Mouse (Mus musculus): ENCODE results near the gene Reep3. TPM values are rescaled to one million over a fixed set of nuclear protein-coding genes. Genes with fewer than 3 reads are reported as not detected.

The Reep3 gene
- polyA plus RNA-seq, 1 experiment, result 9.0 TPM

GRCm38 (mm10) chr10:67039001-67039400, 57.7 kb downstream of the Reep3 start:
- no peaks in the 10 kb centered on the region for H3K27me3 ChIP-seq (ENCODE audit: control insufficient read depth, insufficient read depth, low read length)
- no peak overlapping the region for H3K4me3 ChIP-seq (ENCODE audit: extremely low read depth, insufficient read depth, insufficient read length)
- 95% methylated on average over 17 of the region's 17 CpGs for WGBS
- TF ChIP-seq CTCF (IDR thresholded peaks at IDR 0.05; ENCODE audit: extremely low read depth, insufficient read depth, insufficient read length, insufficient replicate concordance) (no peak), POLR2A (IDR thresholded peaks at IDR 0.05; ENCODE audit: low read depth, low read length) (no peak)
- no peak overlapping the region for H3K27ac ChIP-seq (ENCODE audit: insufficient read depth, low read length)
- no peaks in the 10 kb centered on the region for H3K36me3 ChIP-seq (ENCODE audit: control insufficient read depth, insufficient read depth, low read length)
- DNase-seq (ENCODE audit: low read depth in 1 of 2, low spot score in 2 of 2), result no peak
- peaks cover 8% of the 10 kb centered on the region; the same call in 1 of the 2 replicates for H3K4me1 ChIP-seq (ENCODE audit: control insufficient read depth, insufficient read depth, insufficient read length)

GRCm38 (mm10) chr10:67036542-67036941, 60.2 kb downstream of the Reep3 start:
- Histone ChIP-seq H3K27me3 (ENCODE audit: control insufficient read depth, insufficient read depth, low read length) (no peaks in the 10 kb centered on the region), H3K4me3 (ENCODE audit: extremely low read depth, insufficient read depth, insufficient read length) (no peak overlapping the region), H3K27ac (ENCODE audit: insufficient read depth, low read length) (peak overlapping the region; percentile 19; the same call in 1 of the 2 replicates), H3K36me3 (ENCODE audit: control insufficient read depth, insufficient read depth, low read length) (peaks cover 1% of the 10 kb centered on the region; the same call in 1 of the 2 replicates), H3K4me1 (ENCODE audit: control insufficient read depth, insufficient read depth, insufficient read length) (no peaks in the 10 kb centered on the region)
- WGBS, result 82% methylated on average over 10 of the region's 10 CpGs
- TF ChIP-seq CTCF (IDR thresholded peaks at IDR 0.05; ENCODE audit: extremely low read depth, insufficient read depth, insufficient read length, insufficient replicate concordance) (no peak), POLR2A (IDR thresholded peaks at IDR 0.05; ENCODE audit: low read depth, low read length) (no peak)
- DNase-seq (ENCODE audit: low read depth in 1 of 2, low spot score in 2 of 2), result no peak

DNA sequence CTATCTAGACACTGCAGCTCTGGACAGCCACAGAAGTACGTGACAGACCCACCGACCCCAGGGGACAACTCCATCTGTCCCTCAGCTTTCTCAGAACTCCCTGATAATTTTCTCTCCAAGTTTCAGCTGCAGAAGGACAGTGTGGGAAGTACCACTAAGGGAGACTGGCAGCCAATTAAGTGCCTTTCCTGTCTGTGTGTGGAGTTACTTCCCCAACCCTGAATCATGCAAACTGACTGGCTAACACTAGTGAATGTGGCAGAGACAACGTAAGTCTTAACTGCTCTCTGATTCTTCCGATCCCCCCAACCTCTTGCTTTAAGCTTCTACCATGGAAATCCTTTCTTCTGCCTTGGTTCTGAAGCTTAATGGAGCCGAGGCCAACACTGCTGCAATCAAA, 60.6 kb downstream of the Reep3 start:
- WGBS, result 49% methylated on average over 5 of the region's 5 CpGs
- H3K27me3 ChIP-seq (ENCODE audit: control insufficient read depth, insufficient read depth, low read length), result no peaks in the 10 kb centered on the region
- DNase-seq (ENCODE audit: low read depth in 1 of 2, low spot score in 2 of 2), result no peak
- peak overlapping the region; percentile 19; the same call in 1 of the 2 replicates for H3K27ac ChIP-seq (ENCODE audit: insufficient read depth, low read length)
- no peaks in the 10 kb centered on the region for H3K4me1 ChIP-seq (ENCODE audit: control insufficient read depth, insufficient read depth, insufficient read length)
- no peak overlapping the region for H3K4me3 ChIP-seq (ENCODE audit: extremely low read depth, insufficient read depth, insufficient read length)
- peaks cover 1% of the 10 kb centered on the region; the same call in 1 of the 2 replicates for H3K36me3 ChIP-seq (ENCODE audit: control insufficient read depth, insufficient read depth, low read length)
- TF ChIP-seq CTCF (IDR thresholded peaks at IDR 0.05; ENCODE audit: extremely low read depth, insufficient read depth, insufficient read length, insufficient replicate concordance) (no peak), POLR2A (IDR thresholded peaks at IDR 0.05; ENCODE audit: low read depth, low read length) (no peak)

DNA sequence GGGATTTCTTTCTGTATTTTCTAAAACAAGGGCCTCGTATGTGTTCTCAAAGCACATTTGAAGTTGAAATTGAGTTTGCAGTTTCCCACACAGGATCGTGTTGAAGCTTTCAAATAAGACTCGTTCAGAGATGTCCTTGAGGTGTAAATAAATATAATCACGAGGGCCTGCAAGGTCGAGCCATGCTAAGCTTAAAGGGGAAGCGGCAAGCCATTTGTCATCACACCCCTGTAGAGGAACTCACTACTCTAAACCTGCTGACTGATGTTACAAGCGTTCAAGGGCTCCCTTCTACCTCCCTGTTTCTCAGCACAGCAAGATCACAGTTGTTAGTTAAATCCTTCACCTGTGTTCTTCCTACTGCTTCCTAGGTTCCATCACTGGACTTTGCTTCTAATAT, 65.6 kb downstream of the Reep3 start:
- 64% methylated on average over 7 of the region's 7 CpGs for WGBS

DNA sequence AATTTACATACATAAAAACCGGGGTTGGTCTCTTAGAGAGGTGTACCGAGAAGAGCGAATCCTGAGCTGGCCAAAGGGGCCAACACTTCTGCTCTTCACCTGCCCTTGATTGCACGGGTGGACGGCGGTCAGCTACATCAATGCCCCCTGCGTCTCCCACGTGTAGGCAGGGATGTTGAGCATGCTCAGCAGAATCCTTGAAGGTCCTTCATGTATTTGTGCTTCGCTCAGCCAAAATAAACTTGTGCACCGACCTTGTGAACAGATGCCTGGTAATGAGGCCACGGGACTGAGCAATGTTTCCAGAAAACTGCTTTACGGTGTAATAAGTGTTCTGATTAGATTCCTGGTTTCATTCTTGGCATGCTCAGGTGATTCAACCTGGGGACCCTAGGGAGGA, 67.4 kb downstream of the Reep3 start:
- H3K36me3 ChIP-seq (ENCODE audit: control insufficient read depth, insufficient read depth, low read length), result peaks cover 3% of the 10 kb centered on the region
- 89% methylated on average over 12 of the region's 12 CpGs for WGBS
- no peak overlapping the region for H3K27ac ChIP-seq (ENCODE audit: insufficient read depth, low read length)
- TF ChIP-seq POLR2A (IDR thresholded peaks at IDR 0.05; ENCODE audit: low read depth, low read length), result no peak
- TF ChIP-seq CTCF (IDR thresholded peaks at IDR 0.05; ENCODE audit: extremely low read depth, insufficient read depth, insufficient read length, insufficient replicate concordance), result no peak
- no peaks in the 10 kb centered on the region for H3K27me3 ChIP-seq (ENCODE audit: control insufficient read depth, insufficient read depth, low read length)
- H3K4me3 ChIP-seq (ENCODE audit: extremely low read depth, insufficient read depth, insufficient read length), result no peak overlapping the region
- no peak for DNase-seq (ENCODE audit: low read depth in 1 of 2, low spot score in 2 of 2)
- H3K4me1 ChIP-seq (ENCODE audit: control insufficient read depth, insufficient read depth, insufficient read length), result no peaks in the 10 kb centered on the region

More for the DNA sequence above, 65.6 kb downstream of the Reep3 start:
- no peaks in the 10 kb centered on the region for H3K27me3 ChIP-seq (ENCODE audit: control insufficient read depth, insufficient read depth, low read length)
- H3K4me1 ChIP-seq (ENCODE audit: control insufficient read depth, insufficient read depth, insufficient read length), result no peaks in the 10 kb centered on the region
- no peak for TF ChIP-seq POLR2A (IDR thresholded peaks at IDR 0.05; ENCODE audit: low read depth, low read length)
- TF ChIP-seq CTCF (IDR thresholded peaks at IDR 0.05; ENCODE audit: extremely low read depth, insufficient read depth, insufficient read length, insufficient replicate concordance), result no peak
- H3K4me3 ChIP-seq (ENCODE audit: extremely low read depth, insufficient read depth, insufficient read length), result no peak overlapping the region
- H3K27ac ChIP-seq (ENCODE audit: insufficient read depth, low read length), result no peak overlapping the region
- H3K36me3 ChIP-seq (ENCODE audit: control insufficient read depth, insufficient read depth, low read length), result peaks cover 3% of the 10 kb centered on the region
- DNase-seq (ENCODE audit: low read depth in 1 of 2, low spot score in 2 of 2), result no peak

DNA sequence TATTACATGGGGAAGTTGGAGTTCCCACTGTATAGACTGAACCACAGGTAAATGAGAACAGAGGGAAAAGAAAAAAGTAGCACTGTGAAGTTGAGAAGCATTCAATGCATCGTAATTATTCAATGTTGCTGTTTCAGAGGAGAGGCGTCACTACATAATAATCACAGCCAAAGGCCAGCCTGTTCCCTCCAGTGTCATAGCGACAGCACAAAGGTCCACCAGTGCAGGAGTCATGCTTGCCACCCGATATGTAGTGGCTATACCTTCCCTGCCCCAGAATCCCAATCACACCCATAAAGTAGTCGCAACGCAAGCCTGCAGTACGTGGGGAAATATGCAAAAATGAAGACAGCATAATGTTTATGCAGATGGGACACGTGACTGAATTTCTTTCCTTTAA, 70.4 kb downstream of the Reep3 start:
- DNase-seq (ENCODE audit: low read depth in 1 of 2, low spot score in 2 of 2), result no peak
- Histone ChIP-seq H3K4me1 (ENCODE audit: control insufficient read depth, insufficient read depth, insufficient read length) (no peaks in the 10 kb centered on the region), H3K27ac (ENCODE audit: insufficient read depth, low read length) (peak overlapping the region; percentile 30; the same call in 1 of the 2 replicates), H3K27me3 (ENCODE audit: control insufficient read depth, insufficient read depth, low read length) (no peaks in the 10 kb centered on the region), H3K36me3 (ENCODE audit: control insufficient read depth, insufficient read depth, low read length) (peaks cover 3% of the 10 kb centered on the region), H3K4me3 (ENCODE audit: extremely low read depth, insufficient read depth, insufficient read length) (no peak overlapping the region)
- whole genome bisulfite sequencing, result 89% methylated on average over 8 of the region's 8 CpGs
- TF ChIP-seq POLR2A (IDR thresholded peaks at IDR 0.05; ENCODE audit: low read depth, low read length), result no peak
- no peak for TF ChIP-seq CTCF (IDR thresholded peaks at IDR 0.05; ENCODE audit: extremely low read depth, insufficient read depth, insufficient read length, insufficient replicate concordance)

DNA sequence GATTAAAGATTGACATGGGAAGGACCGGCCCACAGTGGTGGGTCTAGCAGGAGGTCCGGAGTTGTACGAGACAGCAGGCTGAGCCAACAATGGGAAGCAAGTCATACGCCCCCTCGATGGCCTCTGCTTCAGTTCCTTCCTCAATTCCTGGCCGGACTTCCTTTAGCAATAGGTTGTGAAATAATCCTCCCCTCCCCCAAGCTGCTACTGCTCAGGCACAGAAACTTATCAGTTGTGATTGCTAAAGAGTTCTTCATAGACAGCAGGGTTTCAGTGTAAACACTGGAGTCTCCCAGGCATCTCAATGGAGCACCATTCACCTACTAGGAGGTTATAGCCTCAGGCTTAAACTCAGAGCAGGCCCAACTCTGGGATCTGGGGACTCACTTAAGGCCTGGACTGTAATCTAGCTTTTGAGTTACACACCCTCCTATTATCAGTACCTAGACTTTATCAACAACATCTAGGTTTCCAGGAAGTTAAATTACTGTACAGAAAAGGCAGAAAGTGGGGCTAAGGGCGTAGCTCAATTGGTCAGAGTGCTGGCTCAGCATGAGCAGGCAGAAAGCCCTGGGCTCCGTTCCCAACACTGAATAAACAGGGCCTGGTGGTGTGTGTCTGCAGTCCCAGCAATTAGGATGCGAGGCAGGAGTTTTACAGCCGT, 71.0 kb downstream of the Reep3 start:
- Histone ChIP-seq H3K4me1 (ENCODE audit: control insufficient read depth, insufficient read depth, insufficient read length) (no peaks in the 10 kb centered on the region), H3K4me3 (ENCODE audit: extremely low read depth, insufficient read depth, insufficient read length) (no peak overlapping the region), H3K27ac (ENCODE audit: insufficient read depth, low read length) (peak overlapping the region; percentile 31; the same call in 1 of the 2 replicates), H3K27me3 (ENCODE audit: control insufficient read depth, insufficient read depth, low read length) (no peaks in the 10 kb centered on the region), H3K36me3 (ENCODE audit: control insufficient read depth, insufficient read depth, low read length) (peaks cover 4% of the 10 kb centered on the region)
- TF ChIP-seq POLR2A (IDR thresholded peaks at IDR 0.05; ENCODE audit: low read depth, low read length) (no peak), CTCF (IDR thresholded peaks at IDR 0.05; ENCODE audit: extremely low read depth, insufficient read depth, insufficient read length, insufficient replicate concordance) (no peak)
- DNase-seq (ENCODE audit: low read depth in 1 of 2, low spot score in 2 of 2), result peak in 1 of 2 experiments; percentile 5
- 43% methylated on average over 10 of the region's 10 CpGs for WGBS
